Mouse (Mus musculus): Measurements from ENCODE around the gene Fabp7.

Fabp7 gene

GRCm38 (mm10) chr10:57784876-57785150, at the start of gene Fabp7:
Gene Fabp7 (plus strand): TSS chr10:57784881.
- DNase-seq (ENCODE audit: low spot score), result no peak

DNA sequence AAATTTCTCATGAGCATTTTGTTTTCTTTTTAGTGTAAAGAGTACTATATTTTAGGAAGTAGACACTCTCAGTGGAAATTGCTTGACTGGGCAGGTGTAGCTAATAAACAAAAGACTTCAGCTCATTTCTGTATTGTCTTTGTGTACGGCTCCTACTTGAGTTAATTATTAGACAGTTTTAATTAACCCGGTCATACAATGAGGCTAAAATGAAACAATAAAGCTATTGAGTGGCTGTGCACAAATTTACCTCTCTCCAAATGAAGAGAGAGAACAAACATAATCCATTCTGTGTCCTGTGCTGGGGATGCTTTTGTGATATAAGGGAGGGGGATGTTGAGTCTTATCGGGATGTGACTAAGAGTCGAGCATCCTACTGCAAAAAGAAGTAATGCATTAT, 43.9 kb upstream of the Fabp7 start:
- no peak for DNase-seq (ENCODE audit: low spot score)

DNA sequence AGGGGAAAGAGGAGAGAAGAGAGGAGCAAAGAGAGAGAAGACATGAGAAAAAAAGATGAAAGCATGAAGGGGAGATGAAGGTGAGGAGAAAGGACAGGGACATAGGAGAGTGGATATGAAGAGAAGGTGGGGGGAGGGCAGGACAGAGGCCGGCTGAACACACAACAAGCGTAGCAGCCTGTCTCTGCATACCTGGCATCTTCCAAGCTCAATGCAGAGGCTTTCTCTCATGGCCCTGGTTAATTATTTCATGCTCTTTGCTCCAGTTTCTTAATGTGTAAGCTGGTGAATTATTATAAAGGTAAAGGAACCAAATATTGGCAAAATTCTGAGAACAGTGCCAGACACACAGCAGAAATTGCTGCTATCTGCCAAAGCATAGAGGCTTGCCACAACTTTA, 43.3 kb upstream of the Fabp7 start:
- DNase-seq (ENCODE audit: low spot score), result no peak

DNA sequence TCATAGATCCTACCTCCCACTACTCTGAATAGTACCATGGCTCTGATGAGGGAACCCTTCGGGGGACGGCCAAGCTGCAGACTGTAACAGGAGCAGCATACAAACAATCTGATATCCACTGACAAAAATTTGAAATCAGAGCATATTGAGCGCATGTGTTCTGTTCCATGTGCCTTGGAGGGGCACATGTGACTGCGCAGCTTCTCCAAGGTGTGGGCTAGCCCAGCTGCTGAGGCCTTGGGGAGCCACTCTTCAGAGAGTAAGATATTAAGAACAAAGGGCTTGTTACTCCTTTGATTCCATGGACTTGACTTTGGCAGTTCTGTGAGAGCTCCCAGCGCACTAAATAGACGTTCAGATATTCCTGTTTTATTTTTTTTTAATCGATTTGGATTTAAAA, 41.6 kb upstream of the Fabp7 start:
- DNase-seq (ENCODE audit: low spot score), result no peak

- DNase-seq (ENCODE audit: low spot score), result peak; percentile 44
Measured at GRCm38 (mm10) chr10:57743606-57744016, 41.1 kb upstream of the Fabp7 start.

- DNase-seq (ENCODE audit: low spot score), result no peak
Measured at GRCm38 (mm10) chr10:57744128-57744765, 40.4 kb upstream of the Fabp7 start.

- DNase-seq (ENCODE audit: low spot score), result no peak
Measured at GRCm38 (mm10) chr10:57745452-57745851, 39.2 kb upstream of the Fabp7 start.

- no peak for DNase-seq (ENCODE audit: low spot score)
Measured at GRCm38 (mm10) chr10:57747127-57747526, 37.6 kb upstream of the Fabp7 start.

DNA sequence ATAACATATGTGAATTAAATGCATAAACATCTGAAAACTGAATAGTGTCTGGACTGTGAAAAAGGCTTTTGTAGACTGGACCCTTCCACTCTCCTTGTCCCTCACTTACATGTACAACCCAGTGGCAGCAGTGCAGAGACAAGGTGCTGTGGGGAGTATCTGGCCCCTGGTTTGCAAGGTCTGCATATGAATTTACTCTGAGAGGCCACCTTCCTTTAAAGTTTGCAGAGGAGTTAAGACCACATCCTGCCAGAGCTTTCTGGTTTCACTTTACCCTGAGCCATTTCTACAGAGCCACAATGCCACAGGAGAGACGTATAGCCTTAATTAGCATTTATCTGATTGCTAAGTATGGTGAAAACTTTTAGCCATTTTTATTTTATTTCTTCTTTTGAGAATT, 31.3 kb upstream of the Fabp7 start:
- no peak for DNase-seq (ENCODE audit: low spot score)

GRCm38 (mm10) chr10:57755201-57755736, 29.4 kb upstream of the Fabp7 start:
- no peak for DNase-seq (ENCODE audit: low spot score)

DNA sequence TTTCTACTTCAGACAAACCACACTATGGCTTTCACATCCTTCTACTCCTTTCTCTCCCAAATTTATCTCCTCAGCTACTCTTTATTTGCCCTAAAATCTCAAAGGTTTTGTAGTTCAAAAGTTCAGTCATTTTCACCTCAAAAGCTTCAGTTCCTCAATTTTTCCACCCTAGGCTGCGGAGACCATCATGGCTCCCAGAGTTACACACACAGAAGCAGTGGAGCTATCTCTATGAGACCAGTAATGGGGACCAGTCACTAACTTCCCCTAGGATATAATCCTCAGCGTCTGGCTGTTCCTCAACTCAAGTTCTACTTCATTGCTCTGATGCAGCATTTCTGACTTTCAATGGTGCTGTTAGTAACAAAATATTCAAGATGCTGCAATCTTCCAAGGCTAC, 25.7 kb upstream of the Fabp7 start:
- DNase-seq (ENCODE audit: low spot score), result no peak

DNA sequence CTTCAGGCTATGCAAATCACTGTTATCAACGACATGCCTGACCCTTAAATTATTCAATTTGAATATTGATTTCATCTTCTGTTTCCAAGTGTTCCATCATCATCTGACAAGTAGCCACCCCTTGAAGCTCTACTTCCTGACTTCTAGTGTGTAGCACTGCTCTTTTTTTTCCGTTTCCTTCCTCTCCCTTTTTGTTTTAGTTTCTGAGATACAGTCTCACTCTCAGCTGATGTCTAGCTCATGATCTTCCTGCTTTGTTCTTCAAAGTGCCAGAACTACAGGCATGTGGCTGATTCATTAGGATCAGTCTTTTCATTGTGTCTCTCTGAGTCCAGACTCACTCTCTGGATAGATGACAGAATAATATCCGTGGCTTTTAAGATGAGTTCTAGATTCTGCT, 24.0 kb upstream of the Fabp7 start:
- no peak for DNase-seq (ENCODE audit: low spot score)

DNA sequence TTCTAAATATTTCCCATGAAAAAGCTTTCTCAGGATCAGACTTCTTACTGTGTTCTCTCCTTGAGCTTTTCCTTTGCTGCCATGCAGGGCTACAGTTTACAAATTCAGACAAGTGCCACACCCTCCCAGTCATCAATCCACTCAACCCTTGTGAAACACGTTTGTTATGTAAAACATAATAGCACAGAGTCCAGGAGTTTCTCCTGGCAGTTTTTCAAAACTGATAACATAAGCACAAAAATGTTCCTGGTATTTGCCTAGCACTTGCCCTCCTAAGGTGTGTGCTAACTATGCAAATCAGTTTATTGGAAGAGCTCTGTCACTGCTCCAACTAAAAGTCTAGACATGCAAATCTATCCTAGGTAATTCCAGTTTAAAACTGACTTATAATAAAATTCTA, 21.6 kb upstream of the Fabp7 start:
- no peak for DNase-seq (ENCODE audit: low spot score)

GRCm38 (mm10) chr10:57783289-57784130, 1.2 kb upstream of the Fabp7 start:
- no peak for DNase-seq (ENCODE audit: low spot score)

DNA sequence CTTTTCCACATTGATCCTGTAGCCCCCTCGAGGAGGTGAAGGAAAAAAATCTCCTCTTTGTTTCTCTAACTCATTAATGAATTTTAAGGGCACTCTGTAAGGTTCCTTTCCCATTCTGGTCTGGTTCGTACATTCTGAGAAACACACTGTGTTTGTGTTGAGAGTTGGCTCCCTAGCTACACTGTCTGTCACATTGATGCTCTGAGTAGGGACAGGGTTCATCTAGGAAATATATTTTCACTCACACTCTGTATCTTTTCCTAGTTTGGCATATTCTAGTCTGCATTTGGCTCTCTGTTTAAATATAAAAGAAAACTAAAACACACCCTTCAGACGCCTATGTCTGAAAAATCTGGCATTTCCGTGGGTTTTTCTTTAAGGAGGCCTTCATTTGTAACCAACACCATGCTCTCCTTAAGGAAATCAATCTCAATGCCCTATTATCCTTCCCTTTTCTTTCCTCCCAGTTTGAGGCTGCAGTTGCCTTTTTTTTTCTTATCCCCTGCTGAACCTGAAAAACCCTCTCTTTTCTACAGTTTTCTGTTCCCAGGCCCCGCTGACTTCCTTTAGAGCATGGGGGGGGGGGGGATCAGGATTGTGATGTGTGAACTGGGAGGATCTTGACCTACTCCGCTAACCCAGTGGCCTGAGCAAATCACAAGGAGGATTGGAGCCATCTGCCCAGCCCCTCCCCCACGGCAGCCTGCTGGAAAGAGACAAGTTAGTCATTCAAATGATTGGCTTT, 378 bp upstream of the Fabp7 start:
- DNase-seq (ENCODE audit: low spot score), result no peak

DNA sequence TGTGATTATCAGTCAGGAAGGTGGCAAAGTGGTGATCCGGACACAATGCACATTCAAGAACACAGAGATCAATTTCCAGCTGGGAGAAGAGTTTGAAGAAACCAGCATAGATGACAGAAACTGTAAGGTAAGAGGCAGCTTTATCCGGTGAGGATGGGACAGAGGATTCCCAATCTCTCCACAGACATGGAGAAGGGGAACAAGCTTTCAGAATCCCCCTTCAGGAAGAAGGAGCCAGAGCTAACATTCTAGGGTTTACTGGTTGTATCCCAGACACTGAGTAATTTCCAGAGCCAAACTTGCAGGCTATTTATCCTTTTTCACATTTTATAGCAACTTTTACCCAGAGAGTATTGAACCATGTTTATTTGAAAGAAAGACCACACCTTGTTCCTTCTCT, 871 bp downstream of the Fabp7 start:
- no peak for DNase-seq (ENCODE audit: low spot score)

- DNase-seq (ENCODE audit: low spot score), result no peak
Measured at GRCm38 (mm10) chr10:57792957-57793356, 8.3 kb downstream of the Fabp7 start.

DNA sequence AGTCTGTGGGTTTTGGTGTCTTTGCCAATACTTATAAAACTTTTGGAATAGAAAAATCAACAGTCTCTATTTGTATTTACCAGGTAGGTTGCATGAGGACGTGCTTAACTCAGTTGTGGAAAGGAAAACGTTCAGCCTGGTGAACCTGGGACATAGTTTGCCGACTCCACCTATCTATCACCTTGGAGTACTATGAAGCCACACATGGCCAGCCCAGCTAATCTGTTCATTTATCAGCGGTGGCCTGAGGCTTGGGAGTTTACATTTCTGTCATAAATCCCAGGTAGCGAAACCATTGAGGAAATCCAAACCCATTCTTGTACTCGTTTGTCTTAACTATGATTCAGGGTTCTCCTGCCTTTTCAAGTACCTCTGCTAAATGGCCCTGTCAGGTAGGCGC, 9.3 kb downstream of the Fabp7 start, which contains the start of gene Smpdl3a:
TSS of gene Smpdl3a (plus strand) at position 318 of the 400 bp plus-strand sequence.
- DNase-seq (ENCODE audit: low spot score), result no peak

DNA sequence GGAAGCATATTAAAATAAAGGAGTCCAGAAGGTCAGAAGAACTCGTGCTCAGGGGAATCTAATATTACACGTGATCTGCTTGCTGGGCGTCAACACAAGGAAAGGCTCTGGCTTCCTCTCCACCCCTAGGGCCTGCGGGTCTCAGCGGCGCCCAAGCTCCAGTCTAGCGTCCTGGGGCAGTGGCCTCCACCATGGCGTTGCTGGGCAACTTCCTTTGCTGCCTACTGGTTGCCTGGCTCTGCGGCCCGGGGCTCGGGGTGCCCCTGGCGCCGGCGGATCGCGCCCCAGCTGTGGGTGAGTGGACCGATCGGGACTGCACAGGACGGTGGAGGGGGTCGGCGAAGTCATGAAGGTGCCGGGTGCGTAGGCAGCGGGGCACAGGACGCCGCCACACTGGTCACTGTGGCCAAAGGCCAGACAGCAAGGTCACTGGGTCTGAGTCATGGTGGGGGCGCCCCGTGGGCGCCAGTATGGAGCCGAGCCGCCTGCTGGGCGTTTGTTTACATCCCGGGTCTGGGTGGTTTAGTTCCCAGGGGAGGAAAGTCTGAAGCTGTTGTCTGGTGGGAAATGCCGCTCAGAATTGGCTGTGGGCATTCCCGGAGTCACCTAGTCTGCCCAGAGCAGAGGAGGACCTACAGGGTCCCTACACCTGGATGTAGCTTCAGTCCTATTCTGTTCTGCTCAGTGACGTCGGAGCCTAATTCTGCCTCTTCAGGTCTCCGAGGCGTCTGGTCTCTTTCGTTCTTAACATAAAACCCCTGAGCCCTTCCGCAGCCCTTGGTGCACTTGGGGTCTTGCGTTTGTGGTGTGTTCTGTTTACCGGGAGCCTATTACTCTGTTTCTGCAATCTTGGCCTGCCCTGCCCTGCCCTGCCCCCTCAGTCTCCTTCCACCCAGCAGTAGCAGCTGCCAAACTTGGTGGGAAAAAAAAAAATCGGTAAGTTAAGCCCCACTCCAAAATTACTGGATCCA, 10.1 kb downstream of the Fabp7 start:
- DNase-seq (ENCODE audit: low spot score), result peak; percentile 19

DNA sequence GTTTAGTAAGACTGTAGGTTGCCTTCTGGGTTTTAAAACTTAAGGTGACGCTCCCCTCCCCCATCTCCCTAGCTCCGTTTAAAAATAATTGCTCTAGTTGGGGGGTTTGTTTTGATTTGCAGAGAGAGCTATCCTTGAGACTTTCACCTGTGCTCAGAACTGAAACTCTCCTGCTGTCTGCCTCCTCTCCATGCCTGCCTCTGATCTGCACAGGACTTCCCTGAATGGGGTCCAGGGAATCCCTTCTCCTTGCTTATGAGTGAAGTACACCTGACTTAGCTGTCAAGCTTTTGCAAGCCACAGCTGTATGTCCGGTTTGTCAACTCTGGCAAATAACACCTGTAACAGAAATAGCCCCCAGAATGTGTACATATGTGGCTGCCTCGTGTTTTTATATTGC, 10.9 kb downstream of the Fabp7 start:
- DNase-seq (ENCODE audit: low spot score), result no peak

DNA sequence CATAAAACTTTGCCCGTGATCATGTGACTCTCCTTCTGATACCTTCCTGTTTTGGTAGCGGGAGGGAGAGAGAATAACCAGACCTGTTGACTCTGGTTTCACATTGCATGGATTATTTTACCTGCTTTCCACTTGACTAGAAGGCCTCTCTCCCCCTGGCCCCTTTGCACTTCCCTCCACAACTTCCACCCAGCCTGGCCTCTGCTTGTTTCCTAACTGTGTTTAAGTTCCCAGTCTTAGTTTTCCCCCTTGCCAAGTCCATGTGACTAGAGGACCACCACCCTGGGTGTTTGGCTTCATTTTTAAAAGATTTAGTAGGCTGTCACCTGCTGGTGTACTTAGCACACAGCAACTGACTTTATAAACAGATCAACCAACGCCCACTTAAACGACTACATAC, 11.4 kb downstream of the Fabp7 start:
- DNase-seq (ENCODE audit: low spot score), result peak; percentile 20

- peak; percentile 2 for DNase-seq (ENCODE audit: low spot score)
Measured at GRCm38 (mm10) chr10:57799486-57799885, 14.8 kb downstream of the Fabp7 start.
